Mouse (Mus musculus) ES-E14 (cell line): ENCODE data around the gene Hunk. TPM values are rescaled to one million over a fixed set of nuclear protein-coding genes. Genes with fewer than 3 reads are reported as not detected.
A peak's percentile ranks its signal among the peaks of the same experiment; 100 is the strongest.

Experiments
- DNase-seq: peaks from one replicate; pipeline ENCODE4 v3.0.0-alpha.2; 2013; ENCODE audit warnings: low read depth, low spot score
- H3K27ac ChIP-seq: 2 replicates; pipeline ENCODE4 v1.5.1; 2012; ENCODE audit warnings: low read depth, mild to moderate bottlenecking, low read length, moderate library complexity, mixed read lengths; ENCODE audit not compliant: poor library complexity, insufficient read depth, severe bottlenecking
- H3K36me3 ChIP-seq: 2 replicates; pipeline ENCODE4 v1.6.1; 2012; ENCODE audit warnings: mild to moderate bottlenecking, low read length, moderate library complexity, mixed read lengths; ENCODE audit not compliant: control insufficient read depth, poor library complexity, insufficient read depth, severe bottlenecking
- H3K4me1 ChIP-seq, 2 experiments: fragments of 150-350 bp in 1 of 2; sonication (generic) in 1 of 2; 2 replicates each; pipeline ENCODE4 v1.6.1; 2012; ENCODE audit warnings: low read length in 2 of 2, mild to moderate bottlenecking in 1 of 2, mixed read lengths in 1 of 2; ENCODE audit not compliant: control insufficient read depth in 2 of 2, insufficient read depth in 2 of 2, poor library complexity in 1 of 2
- H3K4me3 ChIP-seq, 2 experiments: fragments of 150-350 bp in 1 of 2; sonication (generic) in 1 of 2; 2 replicates each; pipeline ENCODE4 v1.5.1; 2012; ENCODE audit warnings: low read length in 2 of 2, low read depth in 1 of 2, mild to moderate bottlenecking in 1 of 2, mixed read lengths in 1 of 2; ENCODE audit not compliant: insufficient read depth in 1 of 2, poor library complexity in 1 of 2, severe bottlenecking in 1 of 2
- H3K9ac ChIP-seq: 2 replicates; pipeline ENCODE4 v1.6.1; 2012; ENCODE audit warnings: low read depth, mild to moderate bottlenecking, low read length, mixed read lengths; ENCODE audit not compliant: poor library complexity, insufficient read depth, severe bottlenecking
- H3K9me3 ChIP-seq: fragments of 150-350 bp; sonication (generic); 2 replicates; pipeline ENCODE4 v1.6.1; 2012; ENCODE audit warnings: low read depth, mild to moderate bottlenecking, low read length; ENCODE audit not compliant: control insufficient read depth, insufficient read depth
- CHD2 ChIP-seq: IDR thresholded peaks from 2 replicates; pipeline ENCODE4 v1.6.1; 2014; ENCODE audit warnings: mild to moderate bottlenecking, low read depth, low read length, inconsistent platforms
- HCFC1 ChIP-seq: IDR thresholded peaks from 2 replicates; pipeline ENCODE4 v1.6.1; 2012; ENCODE audit warnings: low read length, inconsistent platforms, borderline replicate concordance; ENCODE audit not compliant: insufficient read depth
- MAFK ChIP-seq: IDR thresholded peaks from 2 replicates; pipeline ENCODE4 v1.6.1; 2014; ENCODE audit warnings: mild to moderate bottlenecking, low read depth, low read length, inconsistent platforms; ENCODE audit not compliant: insufficient read depth
- ZC3H11A ChIP-seq: IDR thresholded peaks from 2 replicates; pipeline ENCODE4 v1.6.1; 2012; ENCODE audit warnings: low read depth, mild to moderate bottlenecking, inconsistent platforms, low read length, borderline replicate concordance
- ZNF384 ChIP-seq: IDR thresholded peaks from 2 replicates; pipeline ENCODE4 v1.6.1; 2012; ENCODE audit warnings: low read depth, low read length, inconsistent platforms
- in situ Hi-C, 2 experiments: fragments of 600-800 bp; cut with MboI; formaldehyde crosslinking; loops; one replicate each; pipeline ENCODE4 v1.15.1; 2025; ENCODE audit warnings: low sequenced_read_pairs in 2 of 2, inconsistent platforms in 1 of 2; ENCODE audit not compliant: unreplicated experiment in 2 of 2
- total RNA-seq: library from RNA; depleted of rRNA; stranded (reverse); fragments of 300-350 nt; gene quantifications from 2 replicates; pipeline ENCODE4 v1.2.3, GENCODE M21; 2012

The Hunk gene
- total RNA-seq, 1 experiment = 9.2 TPM

DNA sequence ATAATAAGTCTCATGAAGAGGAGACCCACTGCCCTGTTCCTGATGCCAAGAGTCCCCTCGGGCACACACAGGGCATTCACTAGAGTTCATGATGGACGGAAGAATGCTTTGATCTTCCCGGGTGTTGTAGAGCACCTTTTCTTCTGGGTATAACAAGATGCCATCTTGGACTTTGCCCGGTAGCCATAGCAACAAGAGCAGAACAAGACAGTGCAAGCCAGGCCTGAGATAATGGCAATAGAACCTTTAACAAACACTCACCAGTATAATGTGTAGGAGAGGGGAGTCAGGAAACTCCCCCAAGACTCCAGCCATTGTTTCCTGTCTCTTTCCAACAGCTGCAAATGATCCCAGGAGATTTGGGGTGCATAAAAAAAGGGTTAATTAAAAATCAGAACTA is 8.9 kb downstream of the Hunk start:
- in situ Hi-C loops = no loop called here
- H3K36me3 ChIP-seq = peaks cover 14% of the 10 kb centered on the region; the same call in 1 of the 2 replicates
- H3K9ac ChIP-seq = no peak overlapping the region
- H3K4me3 ChIP-seq = no peak overlapping the region
- H3K9me3 ChIP-seq = no peaks in the 10 kb centered on the region
- peaks cover 0 to 9% of the 10 kb centered on the region in 2 experiments; a peak in 3 of 4 replicates for H3K4me1 ChIP-seq
- DNase-seq = no peak
- TF ChIP-seq ZNF384 = no peak
- TF ChIP-seq MAFK = no peak
- no peak for TF ChIP-seq HCFC1
- no peak for TF ChIP-seq ZC3H11A
- no peak for TF ChIP-seq CHD2
- no peak overlapping the region for H3K27ac ChIP-seq

GRCm38 (mm10) chr16:90395996-90396556 is 10.3 kb downstream of the Hunk start:
- no peak for DNase-seq
- in situ Hi-C loops = no loop called here
- Histone ChIP-seq H3K9ac (no peak overlapping the region), H3K36me3 (peaks cover 7% of the 10 kb centered on the region; the same call in 1 of the 2 replicates), H3K4me1 (peaks cover 2 to 9% of the 10 kb centered on the region in 2 experiments; a peak in 3 of 4 replicates), H3K27ac (no peak overlapping the region), H3K4me3 (no peak overlapping the region), H3K9me3 (no peaks in the 10 kb centered on the region)
- TF ChIP-seq CHD2 = no peak
- no peak for TF ChIP-seq HCFC1
- no peak for TF ChIP-seq MAFK
- no peak for TF ChIP-seq ZNF384
- no peak for TF ChIP-seq ZC3H11A

DNA sequence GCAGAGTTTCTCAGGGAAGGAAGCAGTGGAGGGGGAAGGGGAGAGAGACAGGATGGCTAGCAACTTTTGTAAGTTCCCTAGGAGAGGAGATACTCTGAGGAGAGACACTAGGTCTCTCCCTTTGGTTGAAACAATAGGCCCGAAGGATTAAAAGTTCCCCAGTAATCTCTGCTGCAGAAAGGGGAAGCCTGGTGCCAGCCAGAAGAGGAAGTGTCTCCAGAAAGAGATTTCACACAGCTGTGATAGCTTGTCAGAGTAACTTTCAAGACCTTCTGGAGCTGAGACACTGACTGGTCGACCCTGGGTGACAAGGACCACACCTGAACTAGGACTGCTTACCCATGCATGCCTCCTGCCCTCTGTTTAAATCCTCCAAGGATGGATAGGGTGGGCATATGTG is 11.1 kb downstream of the Hunk start:
- H3K4me1 ChIP-seq = peaks cover 2 to 9% of the 10 kb centered on the region in 2 experiments; a peak in 3 of 4 replicates
- no peak overlapping the region for H3K27ac ChIP-seq
- TF ChIP-seq MAFK = no peak
- no peak for TF ChIP-seq ZC3H11A
- no peak for TF ChIP-seq HCFC1
- no peak for TF ChIP-seq ZNF384
- no peak for TF ChIP-seq CHD2
- H3K36me3 ChIP-seq = peaks cover 2% of the 10 kb centered on the region; the same call in 1 of the 2 replicates
- H3K9me3 ChIP-seq = no peaks in the 10 kb centered on the region
- no peak overlapping the region for H3K4me3 ChIP-seq
- no peak overlapping the region for H3K9ac ChIP-seq
- in situ Hi-C loops = no loop called here
- no peak for DNase-seq

- Histone ChIP-seq H3K4me1 (peaks cover 4 to 8% of the 10 kb centered on the region in 2 experiments; a peak in 3 of 4 replicates), H3K36me3 (no peaks in the 10 kb centered on the region), H3K27ac (peak overlapping the region; percentile 99; the same call in 1 of the 2 replicates), H3K9me3 (no peaks in the 10 kb centered on the region), H3K9ac (no peak overlapping the region; the same call in 1 of the 2 replicates), H3K4me3 (peak overlapping the region in 1 of 2 experiments; percentile 27; a peak in 1 of 4 replicates)
- in situ Hi-C loops = no loop called here
- no peak for TF ChIP-seq CHD2
- TF ChIP-seq ZNF384 = no peak
- DNase-seq = peak; percentile 63
These were observed 14.5 kb downstream of the Hunk start for GRCm38 (mm10) chr16:90400314-90400713.
